Mouse (Mus musculus): ENCODE measurements around the gene Psma6.

DNA sequence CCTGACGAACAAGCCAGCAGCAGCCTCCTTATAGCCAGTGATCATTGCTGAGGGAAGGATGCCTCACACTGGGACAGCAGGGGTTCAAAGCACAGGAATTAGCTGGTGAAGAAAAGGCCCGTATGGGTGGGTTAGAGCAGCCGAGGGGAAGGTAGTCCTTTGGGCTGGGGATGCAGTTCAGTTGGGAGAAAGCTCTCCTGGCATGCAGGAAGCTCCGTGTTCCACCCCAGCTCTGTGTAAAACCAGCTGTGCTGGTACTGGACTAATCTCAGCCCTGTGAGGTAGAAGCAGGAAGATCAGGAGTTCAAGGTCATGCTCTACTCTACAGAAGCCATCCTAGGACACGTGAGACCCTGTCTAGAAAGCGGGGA, 6.4 kb upstream of the Psma6 start:
- TF ChIP-seq CTCF (IDR thresholded peaks at IDR 0.05; ENCODE audit: insufficient read depth, low read length), result no peak
- TF ChIP-seq POLR2A (IDR thresholded peaks at IDR 0.05; ENCODE audit: borderline replicate concordance, extremely low read depth, low read depth, low read length), result no peak

Measured in lung, adult 2 months (tissue).